Mouse (Mus musculus): ENCODE results near the gene Rhof. TPM values are rescaled to one million over a fixed set of nuclear protein-coding genes. Genes with fewer than 3 reads are reported as not detected.

Rhof gene
- polyA plus RNA-seq, 1 experiment = 0.48 TPM

- H3K4me3 ChIP-seq (ENCODE audit: insufficient read depth, low read depth, low read length) = no peak overlapping the region
- H3K27ac ChIP-seq (replicated peaks; ENCODE audit: low read depth, low read length) = no peak overlapping the region
- H3K4me1 ChIP-seq (ENCODE audit: control insufficient read depth, insufficient read depth, insufficient read length, low read length) = no peaks in the 10 kb centered on the region
These were observed 15.2 kb downstream of the Rhof start for GRCm38 (mm10) chr5:123117257-123117656.

- no peak overlapping the region for H3K4me3 ChIP-seq (ENCODE audit: insufficient read depth, low read depth, low read length)
- H3K27ac ChIP-seq (replicated peaks; ENCODE audit: low read depth, low read length) = no peak overlapping the region
- H3K4me1 ChIP-seq (ENCODE audit: control insufficient read depth, insufficient read depth, insufficient read length, low read length) = peaks cover 5% of the 10 kb centered on the region
These were observed 16.4 kb downstream of the Rhof start for GRCm38 (mm10) chr5:123116080-123116479.

GRCm38 (mm10) chr5:123114924-123115323, 17.6 kb downstream of the Rhof start:
- Histone ChIP-seq H3K27ac (replicated peaks; ENCODE audit: low read depth, low read length) (no peak overlapping the region), H3K4me3 (ENCODE audit: insufficient read depth, low read depth, low read length) (no peak overlapping the region), H3K4me1 (ENCODE audit: control insufficient read depth, insufficient read depth, insufficient read length, low read length) (peaks cover 8% of the 10 kb centered on the region)

- Histone ChIP-seq H3K4me3 (ENCODE audit: insufficient read depth, low read depth, low read length) (no peak overlapping the region), H3K4me1 (ENCODE audit: control insufficient read depth, insufficient read depth, insufficient read length, low read length) (peaks cover 13% of the 10 kb centered on the region), H3K27ac (replicated peaks; ENCODE audit: low read depth, low read length) (peak overlapping the region; percentile 79)
These were observed 18.4 kb downstream of the Rhof start for GRCm38 (mm10) chr5:123114109-123114508.

- no peak overlapping the region for H3K4me3 ChIP-seq (ENCODE audit: insufficient read depth, low read depth, low read length)
- peaks cover 13% of the 10 kb centered on the region for H3K4me1 ChIP-seq (ENCODE audit: control insufficient read depth, insufficient read depth, insufficient read length, low read length)
- H3K27ac ChIP-seq (replicated peaks; ENCODE audit: low read depth, low read length) = peak overlapping the region; percentile 57
These were observed 22.2 kb downstream of the Rhof start for GRCm38 (mm10) chr5:123110296-123110721.

GRCm38 (mm10) chr5:123109452-123110203, 22.9 kb downstream of the Rhof start:
- H3K4me3 ChIP-seq (ENCODE audit: insufficient read depth, low read depth, low read length) = no peak overlapping the region
- peak overlapping the region; percentile 57 for H3K27ac ChIP-seq (replicated peaks; ENCODE audit: low read depth, low read length)

GRCm38 (mm10) chr5:123104769-123105168, 27.7 kb downstream of the Rhof start:
- Histone ChIP-seq H3K4me3 (ENCODE audit: insufficient read depth, low read depth, low read length) (no peak overlapping the region), H3K27ac (replicated peaks; ENCODE audit: low read depth, low read length) (peak overlapping the region; percentile 79), H3K4me1 (ENCODE audit: control insufficient read depth, insufficient read depth, insufficient read length, low read length) (peaks cover 14% of the 10 kb centered on the region)

More at GRCm38 (mm10) chr5:123109452-123110203, 22.9 kb downstream of the Rhof start:
- peaks cover 13% of the 10 kb centered on the region for H3K4me1 ChIP-seq (ENCODE audit: control insufficient read depth, insufficient read depth, insufficient read length, low read length)

- H3K27ac ChIP-seq (replicated peaks; ENCODE audit: low read depth, low read length) = peak overlapping the region; percentile 82
- peaks cover 11% of the 10 kb centered on the region for H3K4me1 ChIP-seq (ENCODE audit: control insufficient read depth, insufficient read depth, insufficient read length, low read length)
- no peak overlapping the region for H3K4me3 ChIP-seq (ENCODE audit: insufficient read depth, low read depth, low read length)
These were observed 28.9 kb downstream of the Rhof start for GRCm38 (mm10) chr5:123103556-123103955.

- no peak overlapping the region for H3K4me3 ChIP-seq (ENCODE audit: insufficient read depth, low read depth, low read length)
- H3K27ac ChIP-seq (replicated peaks; ENCODE audit: low read depth, low read length) = no peak overlapping the region; the same call in 1 of the 2 replicates
- peaks cover 11% of the 10 kb centered on the region for H3K4me1 ChIP-seq (ENCODE audit: control insufficient read depth, insufficient read depth, insufficient read length, low read length)
These were observed 30.1 kb downstream of the Rhof start for GRCm38 (mm10) chr5:123102376-123102775.

- peaks cover 9% of the 10 kb centered on the region for H3K4me1 ChIP-seq (ENCODE audit: control insufficient read depth, insufficient read depth, insufficient read length, low read length)
- no peak overlapping the region for H3K27ac ChIP-seq (replicated peaks; ENCODE audit: low read depth, low read length)
- no peak overlapping the region for H3K4me3 ChIP-seq (ENCODE audit: insufficient read depth, low read depth, low read length)
These were observed 34.0 kb downstream of the Rhof start for GRCm38 (mm10) chr5:123098487-123098886.

- Histone ChIP-seq H3K4me3 (ENCODE audit: insufficient read depth, low read depth, low read length) (no peak overlapping the region), H3K27ac (replicated peaks; ENCODE audit: low read depth, low read length) (no peak overlapping the region), H3K4me1 (ENCODE audit: control insufficient read depth, insufficient read depth, insufficient read length, low read length) (peaks cover 4% of the 10 kb centered on the region)
These were observed 36.2 kb downstream of the Rhof start for GRCm38 (mm10) chr5:123096299-123096698.

- Histone ChIP-seq H3K27ac (replicated peaks; ENCODE audit: low read depth, low read length) (no peak overlapping the region), H3K4me1 (ENCODE audit: control insufficient read depth, insufficient read depth, insufficient read length, low read length) (peaks cover 4% of the 10 kb centered on the region), H3K4me3 (ENCODE audit: insufficient read depth, low read depth, low read length) (no peak overlapping the region)
These were observed 38.1 kb downstream of the Rhof start for GRCm38 (mm10) chr5:123094238-123094991.

- H3K4me1 ChIP-seq (ENCODE audit: control insufficient read depth, insufficient read depth, insufficient read length, low read length) = peaks cover 4% of the 10 kb centered on the region
- H3K27ac ChIP-seq (replicated peaks; ENCODE audit: low read depth, low read length) = no peak overlapping the region
- H3K4me3 ChIP-seq (ENCODE audit: insufficient read depth, low read depth, low read length) = no peak overlapping the region
These were observed 39.3 kb downstream of the Rhof start for GRCm38 (mm10) chr5:123093077-123093633.

- H3K27ac ChIP-seq (replicated peaks; ENCODE audit: low read depth, low read length) = 0 out of 2 replicates have a peak overlapping the region, but pooled peaks have one; percentile 23
- H3K4me1 ChIP-seq (ENCODE audit: control insufficient read depth, insufficient read depth, insufficient read length, low read length) = peaks cover 3% of the 10 kb centered on the region; the same call in 1 of the 2 replicates
- no peak overlapping the region for H3K4me3 ChIP-seq (ENCODE audit: insufficient read depth, low read depth, low read length)
These were observed 41.8 kb downstream of the Rhof start for GRCm38 (mm10) chr5:123090560-123091306.

GRCm38 (mm10) chr5:123088784-123089183, 43.7 kb downstream of the Rhof start:
- Histone ChIP-seq H3K4me1 (ENCODE audit: control insufficient read depth, insufficient read depth, insufficient read length, low read length) (0 out of 2 replicates have a peak, but pooled peaks cover 6% of the 10 kb centered on the region), H3K4me3 (ENCODE audit: insufficient read depth, low read depth, low read length) (no peak overlapping the region), H3K27ac (replicated peaks; ENCODE audit: low read depth, low read length) (no peak overlapping the region)

Measured in brown adipose tissue, adult 24 weeks (tissue).